Mouse (Mus musculus) ES-CJ7 (cell line): ENCODE results near the gene Npepl1.

Experiments
- DNase-seq: peaks from one replicate; pipeline ENCODE4 v3.0.0; 2011; ENCODE audit warnings: low read depth, low spot score

Npepl1 gene

DNA sequence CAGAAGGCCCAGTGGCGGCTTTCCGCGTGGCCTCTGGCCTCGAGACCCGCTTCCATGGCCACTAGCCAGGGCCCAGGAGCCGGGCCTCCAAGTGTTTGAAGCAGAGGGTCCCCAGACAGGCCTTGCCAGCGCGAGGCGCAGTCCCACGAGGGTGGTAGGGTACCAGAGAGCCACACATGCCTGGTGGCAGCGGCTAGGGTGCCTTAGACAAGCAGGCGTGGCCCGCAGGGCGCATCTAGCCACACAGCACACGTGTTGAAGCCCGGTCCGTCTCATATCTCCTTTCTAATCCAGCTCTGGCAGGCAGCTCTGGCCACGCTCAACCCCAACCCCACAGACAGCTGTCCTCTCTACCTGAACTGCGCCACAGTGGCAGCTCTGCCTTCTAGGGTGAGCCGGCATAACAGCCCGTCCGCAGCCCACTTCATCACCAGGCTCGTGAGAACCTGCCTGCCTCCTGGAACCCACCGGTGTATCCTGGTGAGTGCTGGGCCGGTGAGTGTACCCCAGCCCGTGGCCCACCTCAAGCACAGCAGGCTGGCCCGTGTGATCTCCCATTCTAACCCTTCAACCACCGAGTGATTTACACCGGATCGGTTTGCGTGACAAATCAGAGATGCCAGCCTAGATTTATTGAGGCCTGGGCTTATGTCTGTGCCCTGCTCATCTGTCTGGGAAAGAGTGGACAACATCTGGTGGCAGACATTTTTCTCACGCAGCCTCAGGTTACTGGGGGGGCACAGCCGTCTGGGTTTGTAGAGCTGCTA lies 817 bp downstream of the Npepl1 start:
- DNase-seq, result no peak

DNA sequence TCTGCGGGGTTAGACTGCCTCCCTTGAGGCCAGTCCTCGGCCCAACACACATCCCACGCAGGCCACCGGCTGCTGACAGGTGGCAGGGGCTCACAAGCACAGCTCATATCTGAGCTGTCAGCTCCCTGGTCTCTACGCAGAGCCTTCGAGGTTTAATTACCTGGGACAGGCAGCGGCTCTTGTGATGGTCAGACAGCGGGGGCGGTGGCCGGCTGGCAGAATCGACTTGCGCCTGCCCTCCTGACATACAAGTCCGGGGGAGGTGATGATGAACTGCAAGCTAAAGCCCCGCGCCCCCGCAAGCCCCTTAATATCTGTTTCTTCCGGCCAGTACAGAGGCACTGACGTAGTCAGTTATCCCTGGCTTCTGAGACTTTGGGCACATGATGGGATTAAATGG lies 2.8 kb downstream of the Npepl1 start:
- DNase-seq, result no peak

DNA sequence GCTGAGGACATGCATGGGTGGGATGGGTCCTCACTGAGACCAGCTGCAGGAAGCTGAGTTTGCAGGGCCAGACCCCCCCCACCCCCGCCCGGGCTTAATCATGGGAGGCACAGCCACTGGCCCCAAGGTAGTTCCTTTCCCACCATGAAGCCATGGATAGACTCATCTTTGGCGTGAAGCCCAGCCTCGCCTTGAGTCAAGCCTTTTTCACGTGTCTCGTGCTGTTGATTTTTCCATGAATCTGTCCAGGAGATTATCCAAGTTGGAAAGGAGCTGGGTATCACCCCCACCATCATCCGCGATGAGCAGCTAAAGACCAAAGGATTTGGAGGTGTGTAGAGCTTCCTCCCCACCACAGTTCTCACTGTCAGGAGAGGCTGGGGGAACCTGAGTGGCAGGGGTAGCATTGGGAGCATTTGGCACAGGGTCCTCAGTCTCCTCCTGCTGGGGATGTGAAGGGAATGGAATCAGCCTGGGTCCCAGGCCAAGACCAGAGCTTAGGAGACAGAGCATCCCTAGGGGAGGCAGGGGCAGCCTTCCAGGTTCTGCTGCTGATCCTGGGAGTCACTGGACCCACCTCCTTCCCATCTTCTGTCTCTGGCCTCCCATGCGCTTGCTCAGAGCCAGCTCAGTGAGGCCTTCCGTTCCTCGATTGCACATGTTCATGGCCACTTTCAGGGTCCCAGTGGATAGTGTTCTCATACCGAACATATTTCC lies 4.2 kb downstream of the Npepl1 start:
- DNase-seq, result no peak

DNA sequence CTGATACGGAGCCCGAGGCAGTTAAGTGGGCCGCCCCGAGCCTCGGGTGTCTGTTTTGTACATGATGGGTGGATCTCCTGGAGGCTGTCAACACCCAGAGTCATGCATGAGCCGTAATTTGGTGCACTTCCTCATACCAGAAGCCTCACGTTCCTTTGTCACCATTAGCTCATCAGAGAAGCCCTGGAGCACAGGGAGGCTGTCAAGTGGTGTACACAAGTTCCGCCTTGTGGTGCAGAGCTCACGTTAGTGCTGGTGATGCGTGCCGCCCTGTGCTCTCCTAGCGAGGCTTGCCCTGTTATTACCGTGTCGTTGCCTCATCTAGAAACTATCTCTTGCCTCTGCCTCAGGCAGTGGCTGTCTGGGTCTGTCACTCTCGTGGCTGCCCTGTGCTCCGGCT lies 6.8 kb downstream of the Npepl1 start:
- peak; percentile 48 for DNase-seq

DNA sequence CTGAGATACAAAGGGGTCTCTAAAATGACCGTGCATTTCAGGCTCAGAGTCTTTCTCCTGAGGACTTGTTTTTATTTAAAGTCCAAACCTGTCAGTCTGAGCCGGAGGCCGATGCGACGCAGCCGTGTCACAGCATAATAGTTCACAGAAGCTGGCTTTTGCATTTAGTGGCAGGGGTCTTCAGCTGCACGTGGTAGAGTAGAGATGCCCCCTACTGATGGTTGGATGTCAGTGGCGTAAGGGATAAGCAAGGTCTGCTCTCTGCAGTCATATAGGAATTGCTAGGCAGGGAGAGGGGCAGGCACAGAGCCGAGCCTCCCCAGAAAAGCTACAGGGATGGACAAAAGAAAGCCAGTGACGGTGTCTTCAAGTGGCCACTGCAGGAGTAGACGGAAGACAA lies 8.0 kb downstream of the Npepl1 start:
- no peak for DNase-seq

DNA sequence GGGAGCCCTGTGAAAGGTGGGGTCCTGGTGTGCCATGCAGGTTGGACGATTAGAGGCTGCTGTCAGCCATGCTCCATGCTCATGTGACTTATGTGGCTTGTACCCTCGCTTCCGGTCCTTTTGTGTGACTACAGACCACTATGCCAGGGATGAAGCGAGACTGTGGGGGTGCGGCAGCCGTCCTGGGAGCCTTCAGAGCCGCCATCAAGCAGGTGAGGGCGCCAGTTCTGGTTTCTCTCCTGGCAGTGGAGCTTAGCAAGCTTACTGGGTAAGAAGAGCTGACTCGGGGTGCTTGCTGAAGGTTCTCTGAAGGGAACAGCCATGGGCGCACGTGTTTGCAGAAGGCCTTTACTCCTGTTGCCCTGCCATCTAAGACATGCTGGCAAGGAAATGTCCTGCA lies 9.1 kb downstream of the Npepl1 start:
- no peak for DNase-seq

DNA sequence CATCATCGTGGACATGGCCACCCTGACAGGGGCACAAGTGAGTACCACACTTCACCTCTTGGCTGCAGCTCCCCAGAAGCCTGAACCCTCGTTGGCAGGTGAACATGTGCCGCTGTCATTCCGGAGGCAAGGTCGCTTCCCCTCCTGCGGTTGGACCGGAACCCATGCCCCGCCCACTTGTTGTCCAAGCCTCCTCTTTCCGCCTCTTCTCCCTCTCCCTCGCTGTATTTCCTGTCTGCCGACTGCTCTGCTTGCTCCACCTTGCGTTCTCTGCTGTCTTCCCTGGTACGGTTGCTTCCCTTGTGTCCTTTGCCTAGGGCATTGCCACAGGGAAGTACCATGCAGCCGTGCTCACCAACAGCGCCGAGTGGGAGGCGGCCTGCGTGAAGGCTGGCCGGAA lies 10.5 kb downstream of the Npepl1 start:
- DNase-seq, result peak; percentile 54

DNA sequence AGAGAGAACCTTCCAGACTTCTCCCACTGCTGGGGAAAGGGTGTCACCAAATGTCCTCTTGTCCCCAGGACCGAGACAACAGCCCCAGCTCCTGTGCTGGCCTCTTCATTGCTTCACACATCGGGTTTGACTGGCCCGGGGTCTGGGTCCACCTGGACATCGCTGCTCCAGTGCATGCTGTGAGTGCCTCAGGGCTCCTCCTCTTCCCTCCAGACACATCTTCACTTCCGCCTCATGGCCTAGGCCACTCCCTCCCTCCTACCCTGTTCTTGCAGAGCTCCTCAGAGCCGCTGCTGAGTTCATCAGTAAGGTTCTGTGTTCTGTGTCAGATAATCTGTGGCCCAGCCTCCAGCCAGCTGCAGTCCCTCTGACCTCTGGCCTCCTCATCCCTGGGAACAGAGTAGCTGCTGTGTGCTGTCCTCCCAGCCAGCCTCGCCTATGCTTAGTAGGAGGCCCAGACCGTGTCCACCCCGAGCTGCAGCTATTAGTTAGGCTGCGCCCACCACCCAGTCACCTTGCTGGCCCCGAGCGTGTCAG lies 11.3 kb downstream of the Npepl1 start:
- no peak for DNase-seq

DNA sequence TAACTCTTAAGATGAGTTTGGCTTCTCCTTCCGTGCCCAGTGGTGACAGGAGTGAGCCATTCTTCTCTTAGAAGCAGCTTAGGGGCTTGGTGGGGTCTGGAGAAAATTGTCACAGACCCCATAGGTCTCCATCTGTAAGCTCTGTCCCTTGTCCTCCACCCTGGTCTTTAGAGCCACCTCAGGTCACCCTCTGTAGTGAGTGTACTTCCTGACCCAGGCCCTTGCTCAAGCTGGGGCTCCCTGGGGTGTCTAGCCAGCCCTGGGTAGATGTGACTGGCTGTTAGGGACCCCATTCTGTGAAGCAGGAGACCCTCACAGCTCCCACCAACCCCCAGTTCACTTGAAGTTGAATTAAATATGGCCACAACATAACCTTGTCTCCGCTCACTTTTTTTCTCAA lies 12.2 kb downstream of the Npepl1 start:
- no peak for DNase-seq

DNA sequence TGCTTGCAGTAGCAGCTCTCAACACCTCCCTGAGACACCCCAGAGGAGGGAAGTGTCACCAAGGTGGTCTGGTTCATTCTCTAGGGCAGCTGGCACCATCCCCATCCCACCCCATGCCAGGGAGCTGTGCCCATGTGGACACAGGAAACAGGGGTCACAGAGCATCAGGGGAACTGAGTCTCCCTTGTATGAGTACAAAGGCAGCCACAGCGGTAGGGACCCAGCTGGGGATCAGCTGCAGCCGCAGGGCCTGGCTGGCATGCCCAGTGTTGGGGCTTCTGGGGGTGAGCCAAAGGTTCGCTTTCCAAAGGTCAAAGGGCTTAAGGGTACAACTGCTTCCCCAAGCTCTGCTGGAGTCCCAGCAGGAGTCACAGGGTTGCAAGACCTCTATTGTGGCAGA lies 13.6 kb downstream of the Npepl1 start:
- no peak for DNase-seq

DNA sequence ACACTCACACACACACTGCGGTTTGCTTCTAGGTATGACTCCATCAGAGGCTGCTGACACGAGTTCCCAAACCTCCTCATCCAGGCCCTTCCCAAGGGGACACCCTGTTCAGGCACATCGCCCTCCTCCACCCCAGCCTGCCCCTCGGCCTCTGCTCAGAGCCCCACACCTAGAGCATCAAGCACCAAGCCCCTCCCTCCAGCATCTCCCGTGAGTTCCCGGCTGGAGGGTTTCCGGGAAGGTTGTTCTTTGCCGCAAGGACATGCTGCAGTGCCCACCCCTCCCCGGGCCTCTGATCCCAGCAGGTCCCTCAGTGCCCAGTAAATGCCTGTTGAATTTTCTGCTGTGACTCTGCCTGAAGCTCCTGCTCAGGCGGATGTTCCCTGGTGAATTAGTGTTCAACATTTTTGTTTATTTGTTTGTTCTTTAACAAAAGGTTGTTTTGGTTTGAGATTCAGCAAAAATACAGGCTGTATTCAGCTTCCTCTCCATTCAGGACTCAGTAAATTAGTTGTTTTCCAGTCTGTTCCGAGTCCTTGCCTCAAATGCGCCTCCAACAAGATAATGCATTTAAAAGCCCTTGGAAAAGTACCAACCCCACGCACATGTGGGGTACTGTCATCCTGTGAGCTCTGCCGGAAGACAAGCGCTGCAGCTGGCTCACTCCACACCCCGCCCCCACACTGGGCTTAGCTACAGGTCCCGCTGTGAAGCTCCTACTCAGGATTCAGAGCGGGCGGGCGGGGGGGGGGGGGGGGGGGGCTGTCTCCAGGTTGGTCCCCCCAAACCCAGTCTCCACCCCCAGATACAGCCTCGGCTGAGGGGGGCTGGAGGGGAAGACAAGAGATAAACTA lies 16.6 kb downstream of the Npepl1 start:
- peak; percentile 70 for DNase-seq

DNA sequence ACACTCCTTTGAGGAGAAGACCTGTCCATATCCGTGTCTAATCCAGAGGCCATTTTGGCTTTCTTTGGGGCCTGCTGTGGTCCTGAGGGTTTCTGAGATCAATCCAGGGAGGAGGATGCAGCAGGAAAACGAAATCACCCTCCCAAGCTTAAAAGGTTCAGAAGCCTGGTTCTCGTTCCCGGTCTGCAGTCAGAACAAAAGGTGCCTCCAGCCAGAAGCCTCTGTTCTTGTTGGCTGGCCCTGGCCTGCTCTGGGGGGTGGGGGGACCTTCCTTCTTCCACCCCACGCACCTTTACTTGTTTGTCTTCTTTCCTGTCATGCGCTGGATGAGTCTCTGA lies 17.2 kb downstream of the Npepl1 start:
- DNase-seq, result no peak

DNA sequence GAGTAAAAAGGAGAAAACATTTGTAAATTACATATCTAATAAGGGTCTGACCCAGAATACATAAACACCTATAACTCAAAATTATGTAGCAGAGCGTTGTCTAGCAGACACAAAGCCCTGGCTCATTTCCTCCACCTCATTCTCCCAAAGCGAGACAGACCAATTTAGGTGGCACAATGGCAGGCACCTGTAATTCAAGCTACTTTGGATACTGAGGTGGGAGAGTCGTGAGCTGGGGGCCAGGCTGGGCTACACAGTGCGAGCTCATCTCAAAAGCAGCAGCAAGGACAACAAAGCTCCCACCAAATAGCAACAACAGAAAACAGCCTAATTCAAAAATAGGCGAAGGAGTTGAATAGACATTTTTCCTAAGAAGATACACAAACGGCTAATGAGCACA lies 18.8 kb downstream of the Npepl1 start:
- no peak for DNase-seq

DNA sequence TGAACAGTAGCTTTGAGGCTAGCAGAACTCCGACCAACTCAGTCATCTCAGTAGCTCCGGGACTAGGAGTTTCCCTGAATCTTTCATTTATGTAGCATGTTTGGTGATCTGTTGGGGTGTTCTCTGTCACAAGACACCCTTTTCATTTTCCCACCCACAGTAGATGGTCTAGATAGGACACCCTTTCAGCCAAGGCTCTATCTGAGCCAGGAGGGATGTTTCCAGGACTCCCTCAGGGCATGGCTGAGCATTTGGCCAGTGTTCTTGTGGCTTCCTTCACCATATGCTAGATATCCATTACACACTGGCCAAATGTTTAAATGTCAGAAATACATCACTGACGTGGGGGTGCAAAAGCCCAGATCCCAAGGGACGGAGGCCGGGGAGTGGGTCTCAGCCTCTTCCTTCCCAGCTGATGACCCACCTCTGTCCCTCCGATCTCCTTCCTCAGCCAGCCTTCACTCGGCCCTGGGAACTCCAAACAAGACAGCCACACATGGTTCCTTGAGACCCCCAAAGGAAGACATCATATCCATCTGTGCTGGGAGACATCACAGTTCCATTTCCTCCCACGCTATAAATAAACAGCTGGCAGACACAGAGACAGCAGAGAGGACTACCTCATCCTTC lies 20.4 kb downstream of the Npepl1 start:
- no peak for DNase-seq

DNA sequence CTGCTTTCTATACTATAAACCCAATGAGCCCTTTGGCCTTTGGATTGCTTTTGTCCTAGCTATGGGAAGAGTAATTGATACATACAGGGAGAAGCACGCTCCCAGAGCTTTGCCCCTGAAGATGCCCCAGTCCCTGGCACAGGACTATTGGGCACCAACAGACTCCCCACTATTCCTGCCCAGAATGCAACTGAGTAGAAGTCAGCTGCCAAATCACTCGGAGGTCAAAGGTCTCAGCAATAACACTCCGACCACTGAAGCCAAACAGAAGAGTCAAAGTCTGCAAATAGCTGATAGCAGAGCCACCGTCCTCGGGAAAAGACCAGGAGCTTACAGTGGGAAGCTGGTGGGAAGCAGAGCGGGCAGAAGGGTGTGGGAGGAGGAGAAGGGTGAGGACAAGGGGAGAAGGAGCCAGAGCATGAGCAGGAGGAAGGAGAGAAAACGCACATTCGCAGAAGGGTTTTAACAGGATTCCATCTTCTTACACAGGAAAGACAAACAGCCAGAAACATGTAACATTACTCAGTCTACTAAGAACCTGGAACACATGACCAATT lies 22.3 kb downstream of the Npepl1 start:
- DNase-seq, result no peak

DNA sequence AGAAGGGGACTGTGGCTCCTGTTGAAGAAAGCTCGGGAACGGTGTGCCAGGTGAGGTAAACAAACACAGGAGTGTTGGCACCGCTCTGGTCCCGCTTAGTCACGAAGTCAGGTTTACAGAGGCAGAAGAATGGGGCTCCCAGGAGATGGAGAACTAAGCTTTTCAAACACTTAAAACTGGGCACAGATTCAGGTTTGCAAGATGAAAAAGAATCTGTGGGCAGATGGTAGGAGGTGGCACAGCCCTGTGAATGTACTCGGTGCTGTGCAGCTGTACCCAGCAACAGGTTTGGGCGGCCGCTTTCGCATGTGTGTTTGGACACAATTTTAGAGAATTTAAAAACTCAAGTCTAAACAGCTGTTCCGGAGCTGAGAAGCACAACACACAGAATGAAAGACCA lies 48.9 kb downstream of the Npepl1 start:
- no peak for DNase-seq

DNA sequence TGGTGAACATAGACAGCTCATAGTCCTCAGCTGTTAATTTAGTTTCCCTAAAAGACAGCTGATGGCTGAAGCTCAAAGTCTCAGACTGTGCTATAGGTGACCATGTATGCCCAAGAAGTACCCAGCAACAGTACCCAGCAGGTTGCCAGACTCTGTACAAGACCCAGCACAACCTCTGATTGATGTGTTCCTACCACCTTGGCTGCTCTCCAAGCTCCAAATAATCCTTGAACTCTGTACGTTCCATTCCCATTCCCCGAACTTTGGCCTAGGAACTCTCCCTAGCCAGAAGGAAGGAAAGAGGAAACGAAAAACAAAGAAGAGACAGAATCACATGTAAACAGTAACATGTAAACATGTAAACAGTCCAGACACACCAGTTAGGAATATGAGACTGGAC lies 50.3 kb downstream of the Npepl1 start:
- DNase-seq, result no peak
